Mouse (Mus musculus) megakaryocyte, embryonic 14.5 days (primary cell): Measurements from ENCODE around the gene Tbc1d2b. TPM values are rescaled to one million over a fixed set of nuclear protein-coding genes. Genes with fewer than 3 reads are reported as not detected.

Experiments used
- H3K27me3 ChIP-seq: replicated peaks from 2 replicates; pipeline ENCODE3; 2012; ENCODE audit warnings: inconsistent platforms
- H3K36me3 ChIP-seq: replicated peaks from 2 replicates; pipeline ENCODE3; 2012; ENCODE audit warnings: low read length, inconsistent platforms, mixed read lengths
- H3K4me1 ChIP-seq: 2 replicates; pipeline ENCODE4 v1.6.1; 2012; ENCODE audit warnings: inconsistent platforms
- H3K4me3 ChIP-seq: replicated peaks from 2 replicates; pipeline ENCODE3; 2012; ENCODE audit warnings: moderate library complexity, mild to moderate bottlenecking, inconsistent platforms
- H3K9me3 ChIP-seq: 2 replicates; pipeline ENCODE4 v1.6.1; 2012; ENCODE audit warnings: inconsistent platforms
- FLI1 ChIP-seq: IDR thresholded peaks from 2 replicates; pipeline ENCODE4 v1.6.1; 2012; ENCODE audit warnings: low read length, inconsistent platforms, mixed read lengths
- GATA1 ChIP-seq: IDR thresholded peaks from 3 replicates; pipeline ENCODE4 v1.6.1; 2012; ENCODE audit warnings: mixed read lengths, low read length, inconsistent platforms, borderline replicate concordance
- polyA plus RNA-seq: library from polyadenylated mRNA; stranded (reverse); fragments of >175 nt; gene quantifications from 2 replicates; pipeline ENCODE4 v1.2.3, GENCODE M21; 2012; ENCODE audit warnings: low replicate concordance; ENCODE audit not compliant: insufficient read depth

Tbc1d2b gene
- polyA plus RNA-seq, 1 experiment, result 4.0 TPM

GRCm38 (mm10) chr9:90257754-90258531 lies 12.7 kb downstream of the Tbc1d2b start:
- Histone ChIP-seq H3K9me3 (no peaks in the 10 kb centered on the region), H3K36me3 (peaks cover 30% of the 10 kb centered on the region), H3K4me1 (peaks cover 90% of the 10 kb centered on the region), H3K4me3 (peak overlapping the region; percentile 40), H3K27me3 (no peaks in the 10 kb centered on the region)
- no peak for TF ChIP-seq GATA1
- no peak for TF ChIP-seq FLI1

GRCm38 (mm10) chr9:90257220-90257619 lies 13.4 kb downstream of the Tbc1d2b start:
- TF ChIP-seq FLI1, result no peak
- TF ChIP-seq GATA1, result no peak
- H3K36me3 ChIP-seq, result peaks cover 34% of the 10 kb centered on the region
- peak overlapping the region; percentile 72 for H3K4me3 ChIP-seq
- no peaks in the 10 kb centered on the region for H3K27me3 ChIP-seq
- no peaks in the 10 kb centered on the region for H3K9me3 ChIP-seq
- peaks cover 92% of the 10 kb centered on the region for H3K4me1 ChIP-seq

GRCm38 (mm10) chr9:90255844-90256405 lies 14.7 kb downstream of the Tbc1d2b start:
- H3K4me3 ChIP-seq, result peak overlapping the region; percentile 84
- peaks cover 92% of the 10 kb centered on the region for H3K4me1 ChIP-seq
- H3K36me3 ChIP-seq, result peaks cover 35% of the 10 kb centered on the region
- TF ChIP-seq FLI1, result no peak
- no peak for TF ChIP-seq GATA1
- H3K9me3 ChIP-seq, result no peaks in the 10 kb centered on the region
- H3K27me3 ChIP-seq, result no peaks in the 10 kb centered on the region

- H3K36me3 ChIP-seq, result peaks cover 40% of the 10 kb centered on the region
- H3K27me3 ChIP-seq, result no peaks in the 10 kb centered on the region
- no peak overlapping the region for H3K4me3 ChIP-seq
- no peak for TF ChIP-seq FLI1
- peaks cover 92% of the 10 kb centered on the region for H3K4me1 ChIP-seq
- no peaks in the 10 kb centered on the region for H3K9me3 ChIP-seq
Observed at GRCm38 (mm10) chr9:90253181-90253580, 17.4 kb downstream of the Tbc1d2b start.

- H3K9me3 ChIP-seq, result no peaks in the 10 kb centered on the region
- H3K4me3 ChIP-seq, result peak overlapping the region; percentile 38
- H3K27me3 ChIP-seq, result no peaks in the 10 kb centered on the region
- H3K36me3 ChIP-seq, result peaks cover 57% of the 10 kb centered on the region
- TF ChIP-seq FLI1 (no peak), GATA1 (no peak)
- H3K4me1 ChIP-seq, result peaks cover 92% of the 10 kb centered on the region
Observed at GRCm38 (mm10) chr9:90250964-90251750, 19.4 kb downstream of the Tbc1d2b start.

GRCm38 (mm10) chr9:90250141-90250775 lies 20.3 kb downstream of the Tbc1d2b start:
- peak overlapping the region; percentile 76 for H3K4me3 ChIP-seq
- no peak for TF ChIP-seq FLI1
- H3K9me3 ChIP-seq, result no peaks in the 10 kb centered on the region
- peaks cover 66% of the 10 kb centered on the region for H3K36me3 ChIP-seq
- no peaks in the 10 kb centered on the region for H3K27me3 ChIP-seq
- peaks cover 95% of the 10 kb centered on the region for H3K4me1 ChIP-seq

- H3K9me3 ChIP-seq, result no peaks in the 10 kb centered on the region
- peaks cover 66% of the 10 kb centered on the region for H3K36me3 ChIP-seq
- no peaks in the 10 kb centered on the region for H3K27me3 ChIP-seq
- H3K4me1 ChIP-seq, result peaks cover 99% of the 10 kb centered on the region
- TF ChIP-seq GATA1 (no peak), FLI1 (no peak)
- no peak overlapping the region for H3K4me3 ChIP-seq
Observed at GRCm38 (mm10) chr9:90249036-90249435, 21.6 kb downstream of the Tbc1d2b start.

GRCm38 (mm10) chr9:90248326-90248725 lies 22.3 kb downstream of the Tbc1d2b start:
- H3K9me3 ChIP-seq, result no peaks in the 10 kb centered on the region
- TF ChIP-seq FLI1 (no peak), GATA1 (no peak)
- no peak overlapping the region for H3K4me3 ChIP-seq
- H3K4me1 ChIP-seq, result peaks cover 100% of the 10 kb centered on the region
- no peaks in the 10 kb centered on the region for H3K27me3 ChIP-seq
- peaks cover 64% of the 10 kb centered on the region for H3K36me3 ChIP-seq

GRCm38 (mm10) chr9:90247316-90247715 lies 23.3 kb downstream of the Tbc1d2b start:
- H3K4me1 ChIP-seq, result peaks cover 100% of the 10 kb centered on the region
- H3K27me3 ChIP-seq, result no peaks in the 10 kb centered on the region
- H3K36me3 ChIP-seq, result peaks cover 55% of the 10 kb centered on the region
- no peak for TF ChIP-seq GATA1
- H3K4me3 ChIP-seq, result no peak overlapping the region
- H3K9me3 ChIP-seq, result no peaks in the 10 kb centered on the region

- H3K4me3 ChIP-seq, result peak overlapping the region; percentile 47
- H3K4me1 ChIP-seq, result peaks cover 99% of the 10 kb centered on the region
- H3K9me3 ChIP-seq, result no peaks in the 10 kb centered on the region
- peaks cover 56% of the 10 kb centered on the region for H3K36me3 ChIP-seq
- H3K27me3 ChIP-seq, result no peaks in the 10 kb centered on the region
- TF ChIP-seq FLI1, result no peak
- no peak for TF ChIP-seq GATA1
Observed at GRCm38 (mm10) chr9:90245781-90246180, 24.8 kb downstream of the Tbc1d2b start.
